Mouse (Mus musculus): Measurements from ENCODE around the gene Bmi1. TPM values are rescaled to one million over a fixed set of nuclear protein-coding genes. Genes with fewer than 3 reads are reported as not detected.

The Bmi1 gene
- 2.1 and 3.1 TPM in 2 replicates for polyA plus RNA-seq (2012; rRNA removed)

DNA sequence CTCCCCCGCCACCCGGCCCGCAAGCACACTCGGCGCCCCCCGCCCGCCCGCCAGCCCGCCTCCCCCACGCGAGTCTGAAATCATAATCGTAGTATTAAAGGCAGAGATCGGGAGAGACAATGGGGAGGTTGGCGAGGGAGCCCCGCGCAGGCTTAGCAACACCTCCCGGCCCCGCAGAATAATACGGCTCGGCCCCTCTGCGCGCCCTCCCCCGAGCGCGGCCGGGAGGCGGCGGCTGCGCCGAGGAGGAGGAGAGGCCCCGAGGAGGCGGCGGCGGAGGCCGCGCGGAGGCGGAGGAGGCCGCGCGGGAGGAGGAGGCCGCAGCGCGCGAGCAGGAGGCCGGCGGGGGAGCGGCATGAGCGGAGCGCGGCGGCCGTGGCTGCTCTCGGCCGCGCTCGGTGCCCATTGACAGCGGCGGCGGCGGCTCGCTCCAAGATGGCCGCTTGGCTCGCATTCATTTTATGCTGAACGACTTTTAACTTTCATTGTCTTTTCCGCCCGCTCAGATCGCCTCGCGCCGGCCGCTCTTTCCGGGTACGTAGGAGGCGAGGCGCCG is at the start of gene Bmi1:
TSS of gene Bmi1 (plus strand) at position 83 of the 556 bp plus-strand sequence.
- Histone ChIP-seq H3K27ac (ENCODE audit: insufficient read depth, low read depth, low read length) (peak within 1 kb of the TSS; percentile 67), H3K4me3 (ENCODE audit: low read depth, low read length) (peak within 1 kb of the TSS; percentile 89), H3K4me1 (ENCODE audit: control insufficient read depth, insufficient read depth, insufficient read length, low read length) (no peaks in the 10 kb centered on the region; the same call in 1 of the 2 replicates), H3K36me3 (ENCODE audit: control insufficient read depth, insufficient read depth, low read length) (no peaks in the 10 kb centered on the region), H3K27me3 (ENCODE audit: control insufficient read depth, insufficient read depth, low read length) (peaks cover 26% of the 10 kb centered on the region)
- WGBS: 0% methylated on average over 67 of the region's 77 CpGs
- TF ChIP-seq POLR2A (IDR thresholded peaks at IDR 0.05; ENCODE audit: low read depth, low read length) (peak; percentile 42), CTCF (IDR thresholded peaks at IDR 0.05; ENCODE audit: extremely low read depth, insufficient read length, insufficient replicate concordance, low read depth, low read length) (no peak)

GRCm38 (mm10) chr2:18630547-18630946 is 46.3 kb upstream of the Bmi1 start:
- no peaks in the 10 kb centered on the region for H3K4me1 ChIP-seq (ENCODE audit: control insufficient read depth, insufficient read depth, insufficient read length, low read length)
- no peaks in the 10 kb centered on the region for H3K27me3 ChIP-seq (ENCODE audit: control insufficient read depth, insufficient read depth, low read length)
- WGBS: 54% methylated on average over 5 of the region's 5 CpGs

GRCm38 (mm10) chr2:18635052-18635451 is 41.8 kb upstream of the Bmi1 start:
- no peaks in the 10 kb centered on the region for H3K27me3 ChIP-seq (ENCODE audit: control insufficient read depth, insufficient read depth, low read length)
- no peaks in the 10 kb centered on the region for H3K36me3 ChIP-seq (ENCODE audit: control insufficient read depth, insufficient read depth, low read length)
- H3K27ac ChIP-seq (ENCODE audit: insufficient read depth, low read depth, low read length): no peak overlapping the region
- H3K4me3 ChIP-seq (ENCODE audit: low read depth, low read length): no peak overlapping the region
- WGBS: 81% methylated on average over 8 of the region's 8 CpGs
- no peak for TF ChIP-seq CTCF (IDR thresholded peaks at IDR 0.05; ENCODE audit: extremely low read depth, insufficient read length, insufficient replicate concordance, low read depth, low read length)
- no peak for TF ChIP-seq POLR2A (IDR thresholded peaks at IDR 0.05; ENCODE audit: low read depth, low read length)
- no peaks in the 10 kb centered on the region for H3K4me1 ChIP-seq (ENCODE audit: control insufficient read depth, insufficient read depth, insufficient read length, low read length)

More at GRCm38 (mm10) chr2:18630547-18630946, 46.3 kb upstream of the Bmi1 start:
- no peak for TF ChIP-seq CTCF (IDR thresholded peaks at IDR 0.05; ENCODE audit: extremely low read depth, insufficient read length, insufficient replicate concordance, low read depth, low read length)
- H3K36me3 ChIP-seq (ENCODE audit: control insufficient read depth, insufficient read depth, low read length): no peaks in the 10 kb centered on the region
- no peak overlapping the region for H3K27ac ChIP-seq (ENCODE audit: insufficient read depth, low read depth, low read length)
- H3K4me3 ChIP-seq (ENCODE audit: low read depth, low read length): no peak overlapping the region

GRCm38 (mm10) chr2:18648563-18648962 is 28.3 kb upstream of the Bmi1 start:
- TF ChIP-seq POLR2A (IDR thresholded peaks at IDR 0.05; ENCODE audit: low read depth, low read length) (no peak), CTCF (IDR thresholded peaks at IDR 0.05; ENCODE audit: extremely low read depth, insufficient read length, insufficient replicate concordance, low read depth, low read length) (no peak)
- Histone ChIP-seq H3K4me1 (ENCODE audit: control insufficient read depth, insufficient read depth, insufficient read length, low read length) (no peaks in the 10 kb centered on the region), H3K4me3 (ENCODE audit: low read depth, low read length) (no peak overlapping the region), H3K36me3 (ENCODE audit: control insufficient read depth, insufficient read depth, low read length) (no peaks in the 10 kb centered on the region), H3K27me3 (ENCODE audit: control insufficient read depth, insufficient read depth, low read length) (no peaks in the 10 kb centered on the region), H3K27ac (ENCODE audit: insufficient read depth, low read depth, low read length) (no peak overlapping the region)
- 74% methylated on average over 4 of the region's 4 CpGs for WGBS

- TF ChIP-seq CTCF (IDR thresholded peaks at IDR 0.05; ENCODE audit: extremely low read depth, insufficient read length, insufficient replicate concordance, low read depth, low read length): no peak
- TF ChIP-seq POLR2A (IDR thresholded peaks at IDR 0.05; ENCODE audit: low read depth, low read length): no peak
- Histone ChIP-seq H3K4me1 (ENCODE audit: control insufficient read depth, insufficient read depth, insufficient read length, low read length) (no peaks in the 10 kb centered on the region), H3K36me3 (ENCODE audit: control insufficient read depth, insufficient read depth, low read length) (no peaks in the 10 kb centered on the region), H3K27me3 (ENCODE audit: control insufficient read depth, insufficient read depth, low read length) (no peaks in the 10 kb centered on the region), H3K4me3 (ENCODE audit: low read depth, low read length) (no peak overlapping the region), H3K27ac (ENCODE audit: insufficient read depth, low read depth, low read length) (no peak overlapping the region)
- 59% methylated on average over 5 of the region's 5 CpGs for WGBS
These were observed 22.0 kb upstream of the Bmi1 start for GRCm38 (mm10) chr2:18654821-18655220.

DNA sequence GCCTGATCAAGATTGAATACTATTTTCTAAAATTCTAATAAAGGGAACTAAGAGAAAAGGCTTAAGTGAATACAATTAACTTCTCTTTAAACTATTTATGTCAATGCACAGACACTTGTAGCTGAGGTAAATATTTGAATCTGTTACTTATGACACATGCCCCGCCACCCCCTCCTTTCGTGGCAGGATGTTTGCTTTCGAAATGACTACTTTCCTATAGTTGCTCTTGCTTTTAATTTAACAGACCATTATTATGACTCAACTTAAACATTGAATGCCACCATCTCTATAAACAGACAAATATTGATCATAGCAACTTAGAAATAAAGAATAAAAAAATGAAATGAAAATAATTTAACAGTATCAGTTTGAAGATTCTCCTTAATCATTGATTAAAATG is 12.8 kb upstream of the Bmi1 start:
- no peak for TF ChIP-seq POLR2A (IDR thresholded peaks at IDR 0.05; ENCODE audit: low read depth, low read length)
- H3K27ac ChIP-seq (ENCODE audit: insufficient read depth, low read depth, low read length): no peak overlapping the region
- no peaks in the 10 kb centered on the region for H3K36me3 ChIP-seq (ENCODE audit: control insufficient read depth, insufficient read depth, low read length)
- H3K27me3 ChIP-seq (ENCODE audit: control insufficient read depth, insufficient read depth, low read length): peaks cover 9% of the 10 kb centered on the region; the same call in 1 of the 2 replicates
- whole genome bisulfite sequencing: 67% methylated on average over 3 of the region's 3 CpGs
- H3K4me1 ChIP-seq (ENCODE audit: control insufficient read depth, insufficient read depth, insufficient read length, low read length): no peaks in the 10 kb centered on the region
- no peak overlapping the region for H3K4me3 ChIP-seq (ENCODE audit: low read depth, low read length)

GRCm38 (mm10) chr2:18671041-18671440 is 5.8 kb upstream of the Bmi1 start:
- no peaks in the 10 kb centered on the region for H3K36me3 ChIP-seq (ENCODE audit: control insufficient read depth, insufficient read depth, low read length)
- no peak overlapping the region for H3K4me3 ChIP-seq (ENCODE audit: low read depth, low read length)
- no peaks in the 10 kb centered on the region for H3K4me1 ChIP-seq (ENCODE audit: control insufficient read depth, insufficient read depth, insufficient read length, low read length)
- WGBS: 91% methylated on average over 6 of the region's 6 CpGs
- no peak overlapping the region for H3K27ac ChIP-seq (ENCODE audit: insufficient read depth, low read depth, low read length)
- TF ChIP-seq POLR2A (IDR thresholded peaks at IDR 0.05; ENCODE audit: low read depth, low read length) (no peak), CTCF (IDR thresholded peaks at IDR 0.05; ENCODE audit: extremely low read depth, insufficient read length, insufficient replicate concordance, low read depth, low read length) (no peak)
- peaks cover 12% of the 10 kb centered on the region; the same call in 1 of the 2 replicates for H3K27me3 ChIP-seq (ENCODE audit: control insufficient read depth, insufficient read depth, low read length)

Measured in small intestine, adult 2 months (tissue).